Mouse (Mus musculus) erythroblast, embryonic 14.5 days (primary cell): Measurements from ENCODE around the gene Sdad1. TPM values are rescaled to one million over a fixed set of nuclear protein-coding genes. Genes with fewer than 3 reads are reported as not detected.
A peak's percentile ranks its signal among the peaks of the same experiment; 100 is the strongest.

Source experiments
- H3K27me3 ChIP-seq: 2 replicates; pipeline ENCODE4 v1.6.1; 2012; ENCODE audit warnings: inconsistent platforms; ENCODE audit not compliant: control insufficient read depth
- H3K36me3 ChIP-seq: 2 replicates; pipeline ENCODE4 v1.6.1; 2012; ENCODE audit warnings: mild to moderate bottlenecking, inconsistent platforms; ENCODE audit not compliant: control insufficient read depth
- H3K4me1 ChIP-seq: 2 replicates; pipeline ENCODE4 v1.6.1; 2012; ENCODE audit warnings: inconsistent platforms; ENCODE audit not compliant: control insufficient read depth
- H3K4me3 ChIP-seq: replicated peaks from 2 replicates; pipeline ENCODE3; 2012; ENCODE audit warnings: moderate library complexity, mild to moderate bottlenecking, inconsistent platforms
- H3K9me3 ChIP-seq: 2 replicates; pipeline ENCODE4 v1.6.1; 2012; ENCODE audit warnings: low read length, inconsistent platforms, mixed read lengths; ENCODE audit not compliant: control insufficient read depth
- GATA1 ChIP-seq: IDR thresholded peaks from 2 replicates; pipeline ENCODE4 v1.6.1; 2012; ENCODE audit warnings: low read length, inconsistent platforms, mixed read lengths
- TAL1 ChIP-seq: IDR thresholded peaks from 3 replicates; pipeline ENCODE4 v1.6.1; 2012; ENCODE audit warnings: low read length, inconsistent platforms, mixed read lengths
- polyA plus RNA-seq: library from polyadenylated mRNA; stranded (reverse); fragments of >175 nt; gene quantifications from 2 replicates; pipeline ENCODE4 v1.2.3, GENCODE M21; 2012

Sdad1 gene
- polyA plus RNA-seq, 1 experiment, result 0.55 TPM

DNA sequence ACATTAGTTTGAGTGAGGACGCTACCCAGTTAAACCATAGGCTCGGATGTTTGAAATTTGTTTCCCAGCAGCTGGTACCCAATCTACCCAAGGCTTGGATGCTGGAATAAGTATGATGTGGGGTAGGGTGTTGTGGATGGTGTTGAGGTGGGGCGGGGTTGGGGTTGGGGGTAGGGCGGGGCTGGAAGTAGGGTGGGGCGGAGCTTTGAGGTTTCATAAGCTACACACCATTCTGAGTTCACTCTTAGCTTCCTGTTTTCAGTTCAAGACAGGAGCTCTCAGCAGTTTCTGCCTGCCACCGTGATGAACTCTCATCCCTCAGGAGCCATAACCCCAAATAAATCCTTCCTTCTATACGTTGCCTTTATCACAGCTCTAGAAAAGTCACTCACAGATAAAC lies 7.8 kb upstream of the Sdad1 start:
- Histone ChIP-seq H3K36me3 (no peaks in the 10 kb centered on the region), H3K4me3 (no peak overlapping the region), H3K4me1 (no peaks in the 10 kb centered on the region; the same call in 1 of the 2 replicates), H3K9me3 (no peaks in the 10 kb centered on the region), H3K27me3 (no peaks in the 10 kb centered on the region)
- no peak for TF ChIP-seq GATA1
- TF ChIP-seq TAL1, result no peak

GRCm38 (mm10) chr5:92313776-92314175 lies 3.5 kb upstream of the Sdad1 start:
- H3K4me3 ChIP-seq, result no peak overlapping the region
- TF ChIP-seq TAL1 (no peak), GATA1 (no peak)
- no peaks in the 10 kb centered on the region for H3K9me3 ChIP-seq
- no peaks in the 10 kb centered on the region for H3K27me3 ChIP-seq
- peaks cover 20% of the 10 kb centered on the region for H3K4me1 ChIP-seq
- no peaks in the 10 kb centered on the region for H3K36me3 ChIP-seq

GRCm38 (mm10) chr5:92312046-92312715 lies 1.9 kb upstream of the Sdad1 start:
- H3K9me3 ChIP-seq, result no peaks in the 10 kb centered on the region
- TF ChIP-seq GATA1, result no peak
- H3K27me3 ChIP-seq, result no peaks in the 10 kb centered on the region
- no peak overlapping the region for H3K4me3 ChIP-seq
- peaks cover 3% of the 10 kb centered on the region for H3K36me3 ChIP-seq
- peaks cover 28% of the 10 kb centered on the region for H3K4me1 ChIP-seq

DNA sequence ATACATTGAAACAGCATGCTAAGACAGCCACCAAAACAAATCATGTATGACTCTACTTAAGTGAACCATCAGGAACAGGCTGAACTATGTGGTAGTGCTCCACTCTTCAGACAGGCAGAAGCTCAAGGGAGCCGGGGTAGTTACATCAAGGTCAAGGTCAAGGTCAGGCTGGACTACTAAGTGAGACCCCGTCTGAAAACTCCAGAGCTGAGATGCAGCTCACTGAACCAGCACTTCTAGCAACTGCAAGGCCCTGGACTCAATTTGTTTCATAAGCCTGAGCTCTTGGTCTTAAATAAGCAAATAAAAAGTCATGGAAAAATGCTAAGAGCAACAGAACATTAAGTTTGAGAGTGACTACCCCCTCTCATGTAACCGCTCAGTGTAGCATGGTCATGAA lies 6.0 kb downstream of the Sdad1 start:
- TF ChIP-seq TAL1 (no peak), GATA1 (no peak)

DNA sequence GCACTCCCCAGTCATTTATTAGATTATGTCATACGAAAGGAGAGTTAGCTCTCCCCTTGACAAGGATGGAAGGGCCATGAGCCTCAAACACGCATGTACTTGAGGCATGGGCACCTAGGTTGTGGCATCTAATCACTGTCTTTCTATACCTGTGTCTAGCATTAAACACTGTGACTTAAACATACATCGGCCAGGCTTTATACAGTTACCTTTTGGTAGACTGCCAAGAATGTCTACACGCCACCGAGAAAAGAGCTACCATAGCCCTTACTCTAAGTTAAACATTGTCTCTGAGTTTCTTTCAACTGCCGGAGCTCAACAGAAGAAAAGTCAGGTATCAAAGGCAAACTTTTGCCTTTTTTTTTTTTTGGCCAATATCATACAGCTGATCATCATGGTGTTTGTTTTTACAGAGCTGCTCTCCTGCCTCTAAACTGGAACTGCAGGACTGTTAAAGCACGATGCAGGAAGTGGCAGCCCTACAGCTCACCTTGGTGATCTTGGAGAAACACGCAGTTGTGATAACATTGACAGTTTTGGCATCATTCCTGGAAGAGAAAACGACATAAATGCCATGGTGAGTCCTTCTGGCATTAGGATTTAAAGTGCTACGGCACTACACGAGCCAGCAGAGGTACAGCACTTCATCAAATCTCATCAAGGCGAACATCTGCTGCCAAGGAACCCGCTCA lies 8.0 kb downstream of the Sdad1 start:
- no peak overlapping the region for H3K4me3 ChIP-seq
- H3K9me3 ChIP-seq, result no peaks in the 10 kb centered on the region
- H3K36me3 ChIP-seq, result peaks cover 76% of the 10 kb centered on the region
- no peaks in the 10 kb centered on the region for H3K4me1 ChIP-seq
- H3K27me3 ChIP-seq, result no peaks in the 10 kb centered on the region
- TF ChIP-seq TAL1 (no peak), GATA1 (no peak)

More for the DNA sequence above, 6.0 kb downstream of the Sdad1 start:
- Histone ChIP-seq H3K27me3 (no peaks in the 10 kb centered on the region), H3K9me3 (no peaks in the 10 kb centered on the region), H3K4me1 (peaks cover 14% of the 10 kb centered on the region), H3K4me3 (no peak overlapping the region), H3K36me3 (peaks cover 69% of the 10 kb centered on the region)

DNA sequence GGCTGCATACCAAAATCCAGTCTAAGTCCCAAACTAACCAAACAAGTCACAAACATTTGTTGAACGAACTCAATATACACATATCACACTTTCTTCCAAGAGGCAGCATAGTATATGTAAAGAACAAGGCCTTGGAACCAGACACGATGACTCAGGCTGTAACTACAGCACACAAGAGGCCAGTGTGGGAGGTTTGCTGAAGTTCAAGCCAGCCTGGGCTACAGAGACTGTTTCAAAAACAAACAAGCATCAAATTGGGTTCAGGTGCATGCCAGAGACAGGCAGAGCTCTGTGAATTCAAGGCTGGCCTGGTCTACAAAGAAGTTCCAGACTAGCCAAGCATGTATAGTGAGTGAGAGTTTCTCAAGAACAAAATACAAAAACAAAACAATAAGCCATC lies 15.8 kb downstream of the Sdad1 start:
- H3K4me3 ChIP-seq, result no peak overlapping the region
- TF ChIP-seq GATA1 (no peak), TAL1 (no peak)
- no peaks in the 10 kb centered on the region for H3K9me3 ChIP-seq
- H3K4me1 ChIP-seq, result no peaks in the 10 kb centered on the region
- no peaks in the 10 kb centered on the region for H3K27me3 ChIP-seq
- H3K36me3 ChIP-seq, result peaks cover 80% of the 10 kb centered on the region

- no peak for TF ChIP-seq GATA1
- TF ChIP-seq TAL1, result no peak
- no peaks in the 10 kb centered on the region for H3K4me1 ChIP-seq
- H3K27me3 ChIP-seq, result no peaks in the 10 kb centered on the region
- no peaks in the 10 kb centered on the region for H3K9me3 ChIP-seq
- H3K4me3 ChIP-seq, result no peak overlapping the region
- peaks cover 85% of the 10 kb centered on the region for H3K36me3 ChIP-seq
These were observed 18.4 kb downstream of the Sdad1 start for GRCm38 (mm10) chr5:92291652-92292414.

GRCm38 (mm10) chr5:92287840-92288239 lies 22.4 kb downstream of the Sdad1 start:
- peaks cover 67% of the 10 kb centered on the region for H3K36me3 ChIP-seq
- H3K4me1 ChIP-seq, result peaks cover 10% of the 10 kb centered on the region
- no peaks in the 10 kb centered on the region for H3K27me3 ChIP-seq
- no peaks in the 10 kb centered on the region for H3K9me3 ChIP-seq
- H3K4me3 ChIP-seq, result no peak overlapping the region
- TF ChIP-seq GATA1 (no peak), TAL1 (no peak)

- Histone ChIP-seq H3K4me3 (no peak overlapping the region), H3K36me3 (peaks cover 27% of the 10 kb centered on the region), H3K4me1 (peaks cover 27% of the 10 kb centered on the region), H3K9me3 (no peaks in the 10 kb centered on the region), H3K27me3 (no peaks in the 10 kb centered on the region)
- no peak for TF ChIP-seq TAL1
- peak; percentile 63 for TF ChIP-seq GATA1
These were observed 27.2 kb downstream of the Sdad1 start for GRCm38 (mm10) chr5:92283107-92283506.
